Mouse (Mus musculus) megakaryocyte progenitor cell, adult 5-6 weeks (primary cell): ENCODE data around the gene Kcnip1. TPM values are rescaled to one million over a fixed set of nuclear protein-coding genes. Genes with fewer than 3 reads are reported as not detected.
A peak's percentile ranks its signal among the peaks of the same experiment; 100 is the strongest.

Source experiments
- ATAC-seq: replicated peaks from 2 replicates; pipeline ENCODE4 v1.8.0; 2016; ENCODE audit warnings: mild to moderate bottlenecking, moderate TSS enrichment, inconsistent platforms; ENCODE audit not compliant: poor library complexity
- total RNA-seq, 2 experiments: library from RNA; stranded (forward) in 1 of 2; stranded (reverse) in 1 of 2; fragments of 157-497, 149-512 nt in 1 of 2; fragments of 200-1000 nt in 1 of 2; gene quantifications; 2 replicates each; pipeline versions ENCODE4 v1.2.3 to v1.2.4; 2015 to 2017

The Kcnip1 gene
- total RNA-seq, 2 experiments from 2014 or later = not detected

GRCm38 (mm10) chr11:33700725-33701124 lies 292.2 kb downstream of the Kcnip1 start:
- ATAC-seq = no peak

- no peak for ATAC-seq
These were observed 302.8 kb downstream of the Kcnip1 start for GRCm38 (mm10) chr11:33690181-33690580.

- ATAC-seq = no peak
These were observed 307.0 kb downstream of the Kcnip1 start for GRCm38 (mm10) chr11:33685904-33686303.

GRCm38 (mm10) chr11:33680151-33680550 lies 312.8 kb downstream of the Kcnip1 start:
- peak; percentile 63 for ATAC-seq

- ATAC-seq = no peak
These were observed 322.6 kb downstream of the Kcnip1 start for GRCm38 (mm10) chr11:33670105-33670965.

GRCm38 (mm10) chr11:33668376-33668775 lies 324.6 kb downstream of the Kcnip1 start:
- no peak for ATAC-seq

- ATAC-seq = no peak
These were observed 329.4 kb downstream of the Kcnip1 start for GRCm38 (mm10) chr11:33663599-33663998.

GRCm38 (mm10) chr11:33660016-33660913 lies 332.7 kb downstream of the Kcnip1 start:
- ATAC-seq = peak; percentile 81

GRCm38 (mm10) chr11:33655861-33656593 lies 336.9 kb downstream of the Kcnip1 start:
- ATAC-seq = no peak

GRCm38 (mm10) chr11:33655221-33655620 lies 337.7 kb downstream of the Kcnip1 start:
- ATAC-seq = no peak

GRCm38 (mm10) chr11:33654485-33654884 lies 338.5 kb downstream of the Kcnip1 start:
- ATAC-seq = no peak

GRCm38 (mm10) chr11:33649358-33649757 lies 343.6 kb downstream of the Kcnip1 start:
- no peak for ATAC-seq

- ATAC-seq = 0 out of 2 replicates have a peak, but pooled peaks have one; percentile 37
These were observed 355.8 kb downstream of the Kcnip1 start for GRCm38 (mm10) chr11:33637107-33637506.

- no peak for ATAC-seq
These were observed 365.7 kb downstream of the Kcnip1 start for GRCm38 (mm10) chr11:33627136-33627742.

- peak; percentile 98 for ATAC-seq
These were observed 378.7 kb downstream of the Kcnip1 start for GRCm38 (mm10) chr11:33614218-33614617.

- no peak for ATAC-seq
These were observed 385.2 kb downstream of the Kcnip1 start for GRCm38 (mm10) chr11:33607784-33608183.

- no peak for ATAC-seq
These were observed 389.8 kb downstream of the Kcnip1 start for GRCm38 (mm10) chr11:33603174-33603573.

GRCm38 (mm10) chr11:33598986-33599385 lies 394.0 kb downstream of the Kcnip1 start, which contains the start of gene D130052B06Rik:
TSS of gene D130052B06Rik (plus strand) at chr11:33599302.
- ATAC-seq = no peak

GRCm38 (mm10) chr11:33596655-33597054 lies 396.3 kb downstream of the Kcnip1 start:
- no peak for ATAC-seq

GRCm38 (mm10) chr11:33592826-33593225 lies 400.1 kb downstream of the Kcnip1 start:
- no peak for ATAC-seq
